Mouse (Mus musculus) CD8-positive naive resting alpha-beta T cell, adult 2 months (primary cell): Measurements from ENCODE around the gene Bcl6b.

Experiments used
- DNase-seq, 2 experiments: peaks; one replicate each; pipeline ENCODE4 v3.0.0; 2022; ENCODE audit warnings: low read depth in 2 of 2, low spot score in 2 of 2

The Bcl6b gene

GRCm38 (mm10) chr11:70229260-70230010, at the start of gene Bcl6b:
TSS of gene Bcl6b (minus strand) at chr11:70229798.
- DNase-seq, result no peak

GRCm38 (mm10) chr11:70278961-70279360, 49.4 kb upstream of the Bcl6b start:
- no peak for DNase-seq

- DNase-seq, result no peak
Observed at GRCm38 (mm10) chr11:70271641-70272040, 42.0 kb upstream of the Bcl6b start.

DNA sequence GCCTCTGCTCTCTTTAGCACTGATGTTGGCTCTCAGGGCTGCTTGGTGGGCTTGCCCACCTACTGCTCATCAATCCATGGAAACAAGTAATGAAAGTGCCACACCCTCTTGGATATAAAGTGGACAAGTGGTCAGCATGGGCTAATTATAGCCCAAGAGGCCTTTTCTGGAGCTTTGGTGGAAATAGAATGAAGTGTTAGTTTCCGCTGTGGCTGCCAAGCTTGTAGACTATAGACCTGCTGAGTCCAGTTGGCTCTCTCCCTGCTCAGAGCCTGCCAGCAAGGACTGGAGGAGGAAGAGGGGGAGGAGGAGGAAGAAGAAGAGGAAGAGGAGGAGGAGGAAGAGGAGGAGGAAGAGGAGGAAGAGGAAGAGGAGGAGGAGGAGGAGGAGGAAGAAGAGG, 36.8 kb upstream of the Bcl6b start:
- DNase-seq, result no peak

GRCm38 (mm10) chr11:70265819-70266218, 36.2 kb upstream of the Bcl6b start:
- no peak for DNase-seq

DNA sequence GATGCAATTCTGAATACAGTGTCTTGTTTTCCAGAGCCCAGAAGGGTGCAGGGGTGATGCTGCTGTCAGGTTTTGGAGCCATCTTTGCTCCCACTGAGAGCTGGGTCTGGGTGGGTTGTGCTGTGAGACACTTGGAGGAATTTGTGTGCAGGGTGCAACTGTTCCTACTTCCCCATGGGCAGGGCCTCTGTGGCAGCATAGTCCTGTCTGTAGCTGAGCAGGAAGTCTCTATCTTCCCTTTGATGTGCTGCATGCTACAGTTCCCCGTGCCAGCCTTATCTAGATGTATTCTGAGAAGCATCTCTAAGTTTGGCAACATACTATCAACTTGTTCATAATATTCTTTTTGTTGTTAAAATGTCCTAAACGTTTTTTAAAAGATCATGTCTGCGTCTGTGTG, 35.7 kb upstream of the Bcl6b start:
- DNase-seq, result no peak

DNA sequence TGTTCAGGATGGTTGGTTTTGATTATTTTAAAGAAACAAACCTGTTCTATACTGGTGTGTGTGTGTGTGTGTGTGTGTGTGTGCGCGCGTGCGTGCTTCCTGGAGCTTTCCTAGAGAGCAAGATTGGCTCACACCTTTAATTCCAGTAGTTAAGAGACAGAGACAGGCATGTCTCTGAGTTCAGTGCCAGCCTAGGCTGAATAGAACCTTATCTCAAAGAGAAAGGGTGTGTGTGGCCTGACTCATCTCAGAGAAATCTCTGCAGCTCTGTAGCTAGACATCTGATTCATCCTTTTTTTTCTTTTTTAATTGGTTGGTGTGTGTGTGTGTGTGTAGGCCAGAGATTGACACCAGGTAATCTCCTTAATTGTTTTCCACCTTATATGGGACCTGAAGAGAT, 29.4 kb upstream of the Bcl6b start:
- DNase-seq, result no peak

DNA sequence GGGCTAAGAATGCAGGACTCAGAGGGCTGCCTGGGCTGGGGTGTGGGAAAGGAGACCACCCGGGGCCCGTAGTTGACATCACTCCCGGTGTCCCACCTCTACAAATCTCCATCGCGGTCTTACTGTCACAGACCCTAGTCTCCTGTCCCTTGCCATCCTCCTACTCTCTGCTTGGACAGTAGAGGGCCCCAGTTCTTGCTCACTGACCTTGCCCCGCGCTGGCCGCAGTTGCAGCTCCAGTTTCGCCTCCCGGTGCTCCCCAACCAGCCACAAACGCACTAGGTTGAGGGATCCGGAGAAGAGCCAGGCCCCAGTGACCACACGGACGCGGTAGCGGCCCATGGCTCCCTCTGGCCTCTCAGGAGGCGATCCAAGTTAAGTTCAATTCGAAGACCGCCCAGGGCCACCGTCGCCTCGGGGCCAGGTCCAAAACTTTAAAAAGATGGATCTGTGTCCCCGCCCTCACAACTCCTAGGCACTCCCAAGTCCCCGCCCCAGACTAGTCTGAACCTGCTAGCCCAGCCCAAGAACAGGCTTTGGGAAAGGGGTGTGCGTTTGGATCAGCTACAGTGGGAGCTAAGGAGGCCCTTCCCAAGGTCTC, 25.4 kb upstream of the Bcl6b start, which contains the start of gene Alox12:
Gene Alox12 (minus strand): TSS at position 423 of the 601 bp plus-strand sequence.
- DNase-seq, result no peak

- no peak for DNase-seq
Observed at GRCm38 (mm10) chr11:70254337-70254736, 24.7 kb upstream of the Bcl6b start.

- DNase-seq, result no peak
Observed at GRCm38 (mm10) chr11:70251853-70252252, 22.3 kb upstream of the Bcl6b start.

DNA sequence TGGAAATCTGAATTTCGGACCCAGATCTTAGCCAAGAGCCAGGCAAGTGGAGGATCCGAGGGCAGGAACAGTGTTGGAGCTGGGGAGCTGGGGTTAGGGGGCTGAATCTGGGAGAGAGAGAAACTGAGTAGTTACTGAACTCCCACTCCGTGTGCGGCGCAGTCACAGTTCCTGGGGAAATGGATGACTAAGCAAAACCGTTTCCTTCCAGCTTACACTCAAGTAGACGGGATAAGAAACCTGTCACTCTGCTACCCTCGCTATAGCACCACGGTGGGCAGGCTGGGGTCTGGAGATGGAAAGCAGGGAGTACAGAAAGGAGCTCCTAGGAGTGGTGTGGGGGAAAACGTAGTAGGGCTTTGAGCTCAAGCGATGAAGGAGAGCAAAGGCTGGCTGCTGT, 20.6 kb upstream of the Bcl6b start:
- no peak for DNase-seq

DNA sequence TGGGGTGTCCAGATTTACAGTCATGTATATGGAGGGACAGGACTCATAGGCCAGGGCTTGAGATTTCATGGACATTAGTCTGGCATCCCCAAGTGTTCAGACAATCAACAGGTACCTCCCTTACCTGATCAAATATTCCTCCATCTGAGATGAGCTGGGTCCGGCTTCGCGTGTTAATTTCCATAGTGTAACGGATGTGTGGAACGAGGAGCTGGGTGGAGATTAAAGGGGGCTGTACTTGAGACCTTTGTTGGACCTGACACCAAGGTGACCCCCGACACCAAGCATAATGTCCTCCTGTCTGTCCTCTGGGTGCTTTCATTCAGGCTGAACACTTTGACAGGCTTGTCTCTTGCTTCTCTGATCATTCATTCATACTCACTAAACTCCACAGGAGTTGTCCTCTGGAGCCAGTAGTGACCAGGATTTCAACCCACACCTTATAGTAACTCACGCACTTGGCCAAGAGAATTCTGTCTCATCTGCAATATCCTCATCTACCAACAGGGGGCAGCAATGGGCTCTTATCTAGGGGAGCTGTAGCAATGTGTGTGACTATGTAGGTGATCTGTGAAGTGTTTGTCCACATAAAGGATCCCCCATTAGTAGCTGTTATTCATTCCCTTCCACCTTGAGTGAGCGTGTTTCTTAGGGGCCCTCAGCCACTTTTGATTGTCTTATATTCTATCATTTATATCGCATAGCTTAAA, 17.7 kb upstream of the Bcl6b start:
- peak; percentile 80 to 84 for DNase-seq

DNA sequence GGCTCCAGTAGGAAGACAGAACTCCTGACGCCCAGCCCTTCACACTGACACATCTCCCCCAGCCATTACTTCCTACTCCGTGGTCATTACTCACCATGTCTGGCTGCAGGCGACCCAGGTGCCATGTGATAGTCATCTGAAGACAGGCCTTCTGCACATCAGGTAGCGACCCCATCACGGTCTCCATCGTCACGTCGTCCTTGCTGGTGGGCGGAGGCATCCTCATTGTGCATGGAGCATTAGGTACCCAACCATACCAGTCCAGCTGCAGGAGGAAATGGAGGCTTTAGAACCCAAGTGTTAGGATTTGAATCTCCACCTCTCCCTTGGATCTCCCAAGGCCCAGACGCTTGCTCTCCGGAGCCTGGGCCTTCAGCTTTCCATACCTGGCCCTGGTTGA, 13.0 kb upstream of the Bcl6b start:
- DNase-seq, result no peak

- peak; percentile 66 to 82 for DNase-seq
Observed at GRCm38 (mm10) chr11:70239541-70240279, 10.1 kb upstream of the Bcl6b start, which contains the start of the genes Gm21988 and Rnasek. TSS of gene Gm21988 (minus strand) at chr11:70239830. TSS of gene Rnasek (minus strand) at chr11:70239842.

GRCm38 (mm10) chr11:70238591-70239440, 9.2 kb upstream of the Bcl6b start:
- DNase-seq, result no peak

GRCm38 (mm10) chr11:70237457-70238167, 8.0 kb upstream of the Bcl6b start, which contains the start of gene 0610010K14Rik:
TSS of gene 0610010K14Rik (minus strand) at chr11:70237914.
- DNase-seq, result peak; percentile 90 to 92

GRCm38 (mm10) chr11:70236717-70237116, 7.1 kb upstream of the Bcl6b start:
- DNase-seq, result no peak

- DNase-seq, result no peak
Observed at GRCm38 (mm10) chr11:70235254-70235900, 5.8 kb upstream of the Bcl6b start.

- no peak for DNase-seq
Observed at GRCm38 (mm10) chr11:70234497-70234896, 4.9 kb upstream of the Bcl6b start.
